Mouse (Mus musculus): ENCODE measurements around the gene Gm3411.
"Not testable (repeated sequence)": the region's sequence is repeated elsewhere in the genome, so short reads cannot be mapped to it uniquely, and the experiment has no call there.

The Gm3411 gene

DNA sequence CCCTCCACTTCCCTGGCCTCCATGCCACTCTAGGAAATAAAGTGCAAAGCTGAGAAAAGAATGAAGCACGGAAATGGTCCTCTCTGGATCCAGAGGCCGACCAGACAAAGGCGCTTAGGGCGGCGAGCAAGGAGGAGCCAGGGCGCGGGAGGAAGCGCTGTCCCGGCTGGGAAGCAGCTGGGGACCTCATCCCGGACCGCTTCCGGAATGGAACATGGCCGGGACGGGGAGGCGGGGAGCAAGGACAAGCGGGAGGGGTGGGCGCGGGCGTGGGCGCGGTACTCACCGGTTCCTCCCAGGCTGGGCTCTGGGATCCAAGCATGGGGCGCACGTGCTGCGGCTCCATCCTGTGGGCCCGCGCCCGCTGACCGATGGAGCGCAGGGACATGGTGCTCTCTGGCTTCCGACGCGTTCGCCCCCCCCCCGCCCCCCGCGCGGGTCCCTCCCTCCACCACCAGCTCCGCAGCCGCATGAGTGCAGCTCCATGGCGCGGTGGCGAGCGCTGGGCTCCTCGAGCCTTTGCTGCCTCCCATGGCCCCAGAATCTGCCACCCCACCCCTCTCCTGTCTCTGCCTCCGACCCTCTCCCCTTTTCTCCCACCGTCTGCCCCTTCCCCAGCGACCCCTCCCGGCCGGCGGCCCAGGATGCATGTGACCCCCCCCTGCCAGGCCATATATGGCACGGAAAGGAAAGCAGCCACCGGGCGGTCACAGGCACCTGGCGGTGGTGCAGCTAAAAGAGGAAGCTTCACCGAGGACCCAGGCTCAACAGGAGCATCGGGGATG lies at the start of gene Gm3411:
Gene Gm3411 (minus strand): TSS at position 320 of the 785 bp plus-strand sequence.
- DNase-seq (ENCODE audit: low spot score in 2 of 2) = peak; percentile 7 to 20

GRCm38 (mm10) chr14:6304743-6305142 lies 17.7 kb upstream of the Gm3411 start, which contains the start of gene Gm21103:
TSS of gene Gm21103 (minus strand) at chr14:6304843.
- not testable (repeated sequence) for DNase-seq (ENCODE audit: low spot score in 2 of 2)

GRCm38 (mm10) chr14:6219192-6219591 lies 67.9 kb downstream of the Gm3411 start, which contains the start of gene Gm21560:
TSS of gene Gm21560 (minus strand) at chr14:6219292.
- not testable (repeated sequence) for DNase-seq (ENCODE audit: low spot score in 2 of 2)
